Mouse (Mus musculus): ENCODE measurements at regions not wholly inside any gene's neighbourhood (a gene's known extent, or its start where the extent isn't known, plus 50 kb on each side); places are given as distances from the start of the nearest gene placed in this dataset.
A peak's percentile ranks its signal among the peaks of the same experiment; 100 is the strongest.

- Histone ChIP-seq H3K36me3 (no peaks in the 10 kb centered on the region), H3K9me3 (replicated peaks) (no peaks in the 10 kb centered on the region), H3K9ac (no peak overlapping the region), H3K27me3 (no peaks in the 10 kb centered on the region), H3K4me2 (replicated peaks) (no peak overlapping the region), H3K4me3 (replicated peaks) (no peak overlapping the region), H3K4me1 (peaks cover 25% of the 10 kb centered on the region), H3K27ac (replicated peaks) (no peak overlapping the region)
- no peak for ATAC-seq (ENCODE audit: insufficient number of reproducible peaks, low FRiP score, low TSS enrichment, low read depth)
- 87% methylated on average over 8 of the region's 8 CpGs for WGBS
Measured at GRCm38 (mm10) chr14:76821892-76822291, 214.7 kb upstream of the Ccdc122 start.

- no peaks in the 10 kb centered on the region for H3K36me3 ChIP-seq
- no peak overlapping the region for H3K27ac ChIP-seq (replicated peaks)
- no peak for ATAC-seq (ENCODE audit: insufficient number of reproducible peaks, low FRiP score, low TSS enrichment, low read depth)
- no peak overlapping the region for H3K9ac ChIP-seq
- H3K4me2 ChIP-seq (replicated peaks): no peak overlapping the region
- H3K27me3 ChIP-seq: no peaks in the 10 kb centered on the region
- peaks cover 25% of the 10 kb centered on the region for H3K4me1 ChIP-seq
- no peak overlapping the region for H3K4me3 ChIP-seq (replicated peaks)
- 73% methylated on average over 7 of the region's 7 CpGs for WGBS
- no peaks in the 10 kb centered on the region for H3K9me3 ChIP-seq (replicated peaks)
Measured at GRCm38 (mm10) chr14:76821484-76821883, 215.1 kb upstream of the Ccdc122 start.

GRCm38 (mm10) chr14:76820989-76821388 lies 215.6 kb upstream of the Ccdc122 start:
- H3K4me1 ChIP-seq: peaks cover 25% of the 10 kb centered on the region
- WGBS: 77% methylated on average over 6 of the region's 6 CpGs
- no peak for ATAC-seq (ENCODE audit: insufficient number of reproducible peaks, low FRiP score, low TSS enrichment, low read depth)

GRCm38 (mm10) chr14:76819690-76820089 lies 216.9 kb upstream of the Ccdc122 start:
- peaks cover 25% of the 10 kb centered on the region for H3K4me1 ChIP-seq
- H3K4me2 ChIP-seq (replicated peaks): no peak overlapping the region
- 0 out of 2 replicates have a peak, but pooled peaks have one; percentile 43 for ATAC-seq (ENCODE audit: insufficient number of reproducible peaks, low FRiP score, low TSS enrichment, low read depth)
- no peaks in the 10 kb centered on the region for H3K36me3 ChIP-seq
- WGBS: 18% methylated on average over 8 of the region's 8 CpGs
- no peaks in the 10 kb centered on the region for H3K9me3 ChIP-seq (replicated peaks)
- no peak overlapping the region for H3K9ac ChIP-seq
- peak overlapping the region; percentile 73 for H3K27ac ChIP-seq (replicated peaks)
- no peaks in the 10 kb centered on the region for H3K27me3 ChIP-seq
- H3K4me3 ChIP-seq (replicated peaks): no peak overlapping the region

More at GRCm38 (mm10) chr14:76820989-76821388, 215.6 kb upstream of the Ccdc122 start:
- Histone ChIP-seq H3K36me3 (no peaks in the 10 kb centered on the region), H3K4me2 (replicated peaks) (no peak overlapping the region), H3K27ac (replicated peaks) (no peak overlapping the region), H3K4me3 (replicated peaks) (no peak overlapping the region), H3K9ac (no peak overlapping the region), H3K9me3 (replicated peaks) (no peaks in the 10 kb centered on the region), H3K27me3 (no peaks in the 10 kb centered on the region)

GRCm38 (mm10) chr14:76818256-76819010 lies 218.1 kb upstream of the Ccdc122 start:
- 64% methylated on average over 10 of the region's 10 CpGs for WGBS
- Histone ChIP-seq H3K36me3 (no peaks in the 10 kb centered on the region), H3K4me2 (replicated peaks) (no peak overlapping the region), H3K27me3 (no peaks in the 10 kb centered on the region), H3K9me3 (replicated peaks) (no peaks in the 10 kb centered on the region), H3K4me3 (replicated peaks) (no peak overlapping the region), H3K9ac (no peak overlapping the region), H3K27ac (replicated peaks) (peak overlapping the region; percentile 2; the same call in 1 of the 2 replicates), H3K4me1 (peaks cover 25% of the 10 kb centered on the region)
- no peak; the same call in 1 of the 2 replicates for ATAC-seq (ENCODE audit: insufficient number of reproducible peaks, low FRiP score, low TSS enrichment, low read depth)

GRCm38 (mm10) chr14:76817189-76817772 lies 219.3 kb upstream of the Ccdc122 start:
- WGBS: 71% methylated on average over 5 of the region's 5 CpGs

GRCm38 (mm10) chr14:76816666-76817065 lies 219.9 kb upstream of the Ccdc122 start:
- ATAC-seq (ENCODE audit: insufficient number of reproducible peaks, low FRiP score, low TSS enrichment, low read depth): no peak
- 94% methylated on average over 2 of the region's 2 CpGs for WGBS

More at GRCm38 (mm10) chr14:76817189-76817772, 219.3 kb upstream of the Ccdc122 start:
- Histone ChIP-seq H3K36me3 (no peaks in the 10 kb centered on the region), H3K27ac (replicated peaks) (no peak overlapping the region), H3K4me2 (replicated peaks) (no peak overlapping the region), H3K9ac (no peak overlapping the region), H3K4me1 (peaks cover 29% of the 10 kb centered on the region), H3K9me3 (replicated peaks) (no peaks in the 10 kb centered on the region), H3K4me3 (replicated peaks) (no peak overlapping the region), H3K27me3 (no peaks in the 10 kb centered on the region; the same call in 1 of the 2 replicates)
- no peak for ATAC-seq (ENCODE audit: insufficient number of reproducible peaks, low FRiP score, low TSS enrichment, low read depth)

GRCm38 (mm10) chr14:76812155-76812875 lies 224.3 kb upstream of the Ccdc122 start:
- WGBS: 60% methylated on average over 14 of the region's 14 CpGs
- H3K36me3 ChIP-seq: no peaks in the 10 kb centered on the region
- ATAC-seq (ENCODE audit: insufficient number of reproducible peaks, low FRiP score, low TSS enrichment, low read depth): no peak
- H3K4me1 ChIP-seq: peaks cover 19% of the 10 kb centered on the region
- no peak overlapping the region for H3K4me3 ChIP-seq (replicated peaks)
- no peak overlapping the region for H3K4me2 ChIP-seq (replicated peaks)
- 0 out of 2 replicates have a peak overlapping the region, but pooled peaks have one; percentile 22 for H3K27ac ChIP-seq (replicated peaks)
- no peak overlapping the region for H3K9ac ChIP-seq
- no peaks in the 10 kb centered on the region; the same call in 1 of the 2 replicates for H3K27me3 ChIP-seq
- H3K9me3 ChIP-seq (replicated peaks): no peaks in the 10 kb centered on the region

More at GRCm38 (mm10) chr14:76816666-76817065, 219.9 kb upstream of the Ccdc122 start:
- Histone ChIP-seq H3K4me2 (replicated peaks) (no peak overlapping the region), H3K36me3 (no peaks in the 10 kb centered on the region), H3K9ac (no peak overlapping the region), H3K27ac (replicated peaks) (no peak overlapping the region), H3K4me1 (peaks cover 36% of the 10 kb centered on the region), H3K9me3 (replicated peaks) (no peaks in the 10 kb centered on the region), H3K27me3 (no peaks in the 10 kb centered on the region; the same call in 1 of the 2 replicates), H3K4me3 (replicated peaks) (no peak overlapping the region)

GRCm38 (mm10) chr14:76810697-76811589 lies 225.6 kb upstream of the Ccdc122 start:
- WGBS: 16% methylated on average over 21 of the region's 21 CpGs
- Histone ChIP-seq H3K4me3 (replicated peaks) (peak overlapping the region; percentile 9; the same call in 1 of the 2 replicates), H3K4me1 (peaks cover 19% of the 10 kb centered on the region), H3K27ac (replicated peaks) (peak overlapping the region; percentile 78), H3K9ac (no peak overlapping the region), H3K9me3 (replicated peaks) (no peaks in the 10 kb centered on the region), H3K36me3 (no peaks in the 10 kb centered on the region), H3K27me3 (no peaks in the 10 kb centered on the region; the same call in 1 of the 2 replicates), H3K4me2 (replicated peaks) (peak overlapping the region; percentile 37)
- ATAC-seq (ENCODE audit: insufficient number of reproducible peaks, low FRiP score, low TSS enrichment, low read depth): peak; percentile 74

GRCm38 (mm10) chr14:76810041-76810440 lies 226.5 kb upstream of the Ccdc122 start:
- Histone ChIP-seq H3K36me3 (no peaks in the 10 kb centered on the region), H3K27me3 (no peaks in the 10 kb centered on the region; the same call in 1 of the 2 replicates), H3K27ac (replicated peaks) (no peak overlapping the region), H3K9me3 (replicated peaks) (no peaks in the 10 kb centered on the region), H3K4me3 (replicated peaks) (no peak overlapping the region), H3K4me1 (peaks cover 19% of the 10 kb centered on the region), H3K4me2 (replicated peaks) (no peak overlapping the region), H3K9ac (no peak overlapping the region)
- no peak for ATAC-seq (ENCODE audit: insufficient number of reproducible peaks, low FRiP score, low TSS enrichment, low read depth)
- 83% methylated on average over 3 of the region's 3 CpGs for WGBS

Measured in embryonic facial prominence, embryonic 15.5 days (tissue).